Mouse (Mus musculus) A20 (cell line): ENCODE data around the gene Fam155a.
"Not testable (repeated sequence)": the region's sequence is repeated elsewhere in the genome, so short reads cannot be mapped to it uniquely, and the experiment has no call there.

Experiments
- DNase-seq: peaks from one replicate; pipeline ENCODE4 v3.0.0-alpha.2; 2011; ENCODE audit warnings: low read depth, low spot score

Fam155a gene

DNA sequence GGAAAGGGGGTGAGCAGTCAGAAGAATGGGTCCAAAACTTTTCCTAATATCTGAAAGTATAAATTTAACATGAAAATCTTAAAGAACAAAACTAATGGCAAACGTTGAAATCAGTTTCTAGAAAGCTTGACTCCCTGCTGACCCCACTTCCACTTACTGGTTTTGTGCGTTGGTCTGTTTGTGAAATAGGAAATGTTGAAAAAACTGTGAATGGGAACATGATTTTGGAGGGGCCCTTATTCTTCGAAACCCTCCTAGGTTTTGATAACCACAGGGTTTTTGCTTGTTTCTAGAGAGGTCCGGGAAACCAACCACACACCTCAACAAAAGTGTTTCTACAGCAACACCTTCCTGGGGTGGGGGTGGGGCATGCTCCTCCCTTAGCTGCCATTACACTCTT, 368.6 kb downstream of the Fam155a start:
- DNase-seq: no peak

DNA sequence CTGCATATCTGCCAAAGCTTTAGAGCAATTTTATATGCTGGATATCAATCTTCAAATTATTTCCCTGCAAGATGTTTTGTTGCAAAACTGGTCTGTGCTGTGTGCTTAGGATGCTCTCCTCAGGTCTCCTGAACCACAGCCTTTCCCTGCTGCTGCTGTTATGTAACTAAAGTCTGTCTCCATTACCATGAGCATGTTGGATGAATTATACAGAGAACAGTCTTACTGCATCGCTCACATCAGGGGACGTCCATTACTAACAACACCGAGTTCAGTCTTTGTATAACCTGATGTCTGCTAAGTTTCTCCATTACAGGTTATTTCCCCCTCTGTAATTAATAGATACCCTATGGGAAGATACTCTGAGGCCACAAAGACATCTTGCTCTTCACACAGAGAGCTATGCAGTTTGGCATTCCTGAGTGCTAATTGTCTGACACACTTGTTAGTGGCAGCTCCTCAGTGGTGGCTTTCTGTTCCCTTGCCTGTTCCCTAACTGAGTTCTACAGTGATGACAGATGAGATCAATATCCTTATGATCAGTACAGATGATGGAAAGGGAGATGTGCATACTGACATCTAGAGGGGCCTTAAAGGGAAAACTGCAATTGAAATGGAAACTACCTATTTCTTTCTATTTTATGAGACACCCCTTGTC, 372.2 kb downstream of the Fam155a start:
- no peak for DNase-seq

DNA sequence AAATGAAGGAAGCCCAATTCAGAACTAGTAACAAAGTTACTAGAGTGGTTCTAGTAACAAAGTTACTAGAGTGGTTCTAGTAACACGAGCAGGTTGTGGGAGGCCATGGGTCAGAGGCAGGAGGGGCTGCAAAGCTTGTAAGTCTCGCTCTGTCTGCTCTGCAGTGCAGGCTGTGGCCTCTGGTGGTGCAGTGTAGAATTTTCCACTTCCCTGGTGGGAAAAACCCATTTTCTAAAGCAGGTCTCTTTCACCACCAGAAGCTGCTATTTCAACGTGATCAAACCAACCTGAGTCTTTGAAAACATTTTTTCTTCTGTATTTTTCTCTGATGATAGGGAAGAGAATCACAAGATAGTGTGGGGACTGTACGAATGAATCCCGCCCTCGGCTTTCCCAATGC, 372.9 kb downstream of the Fam155a start:
- no peak for DNase-seq

DNA sequence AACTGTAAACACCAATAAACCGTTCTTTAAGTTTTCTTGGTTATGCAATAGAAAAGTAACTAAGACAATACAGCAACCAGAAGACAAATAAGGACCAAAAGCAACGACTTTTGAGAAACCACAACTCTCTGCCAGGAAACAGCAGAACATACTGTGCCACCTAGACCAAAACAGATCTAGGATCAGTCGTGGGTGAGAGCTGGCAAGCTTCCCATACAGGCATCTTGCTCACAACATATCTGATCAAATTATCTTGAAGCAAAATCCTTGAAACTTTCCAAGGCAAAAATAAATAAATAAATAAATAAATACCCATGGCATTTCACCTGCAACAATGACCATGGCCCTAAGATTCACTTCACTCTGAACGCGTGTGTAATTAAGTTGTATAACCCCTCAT, 376.3 kb downstream of the Fam155a start:
- DNase-seq: no peak

DNA sequence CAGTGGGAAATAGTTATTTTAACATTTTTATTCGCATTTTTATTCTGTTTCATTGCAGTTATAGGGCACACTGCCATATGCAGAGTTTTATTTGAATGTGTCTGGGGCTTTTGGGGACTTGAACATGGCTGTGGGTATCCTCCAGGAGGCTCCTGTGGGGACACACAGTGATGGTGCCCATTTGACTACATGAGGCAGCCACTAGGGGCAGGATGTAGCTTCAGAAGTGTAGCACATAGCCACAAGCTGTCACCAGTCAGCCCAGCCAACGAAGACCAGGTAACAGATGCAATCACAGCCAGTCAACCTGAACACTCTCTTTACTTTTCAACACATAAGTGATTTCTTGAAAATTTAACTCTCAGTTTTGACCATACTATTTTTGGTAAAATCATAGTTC, 377.7 kb downstream of the Fam155a start:
- DNase-seq: no peak

DNA sequence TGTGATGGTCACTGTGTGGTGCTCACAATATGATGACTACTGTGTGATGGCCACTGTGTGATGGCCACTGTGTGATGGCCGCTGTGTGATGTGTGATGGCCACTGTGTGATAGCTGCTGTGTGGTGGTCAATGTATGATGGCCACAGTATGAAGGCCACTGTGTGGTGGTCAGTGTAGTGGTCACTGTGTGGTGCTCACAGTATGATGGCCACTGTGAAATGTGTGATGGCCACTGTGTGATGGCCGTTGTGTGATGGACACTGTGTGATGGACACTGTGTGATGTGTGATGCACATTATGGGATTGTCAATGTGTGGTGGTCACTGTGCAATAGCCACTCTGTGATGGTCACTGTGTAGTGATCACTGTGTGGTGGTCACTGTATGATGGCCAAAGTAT, 380.7 kb downstream of the Fam155a start:
- DNase-seq: not testable (repeated sequence)

DNA sequence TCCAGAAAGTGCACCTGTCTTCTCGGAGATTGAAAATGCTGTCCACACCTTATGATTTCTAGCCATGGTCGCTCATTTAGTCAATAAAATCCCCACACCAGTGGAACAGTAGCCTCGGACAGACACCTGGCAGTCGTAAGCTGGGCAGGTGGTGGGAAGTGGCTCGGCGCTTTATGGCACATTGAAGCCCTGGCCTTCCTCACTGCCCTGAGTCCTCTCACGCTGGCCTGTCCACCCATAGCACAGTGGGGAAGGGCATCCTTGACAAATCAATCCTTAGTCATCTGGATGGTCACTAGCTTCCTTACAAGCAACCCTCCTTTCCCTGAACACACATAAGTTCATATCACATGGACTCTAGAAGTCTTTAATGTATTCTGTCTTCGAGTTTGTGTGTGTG, 401.8 kb downstream of the Fam155a start:
- no peak for DNase-seq

DNA sequence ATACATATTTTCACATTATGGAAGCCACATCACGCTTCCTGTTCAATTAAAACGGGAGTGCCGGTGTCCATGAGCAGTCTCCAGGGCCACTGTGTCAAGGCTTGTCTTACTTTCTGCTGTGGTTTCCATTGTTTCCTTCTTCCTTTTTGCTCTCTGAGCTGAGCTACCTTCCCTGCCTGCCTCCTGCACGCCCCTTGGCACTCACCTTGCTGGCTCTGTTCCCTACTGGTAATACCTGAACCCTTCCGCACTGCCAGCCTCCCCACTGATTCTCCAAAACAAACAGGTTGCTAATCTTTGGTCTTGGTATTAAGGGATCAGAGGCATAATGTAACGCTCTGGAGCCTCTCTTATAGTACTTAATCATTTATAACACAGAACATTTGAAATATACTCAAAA, 403.2 kb downstream of the Fam155a start:
- DNase-seq: no peak

DNA sequence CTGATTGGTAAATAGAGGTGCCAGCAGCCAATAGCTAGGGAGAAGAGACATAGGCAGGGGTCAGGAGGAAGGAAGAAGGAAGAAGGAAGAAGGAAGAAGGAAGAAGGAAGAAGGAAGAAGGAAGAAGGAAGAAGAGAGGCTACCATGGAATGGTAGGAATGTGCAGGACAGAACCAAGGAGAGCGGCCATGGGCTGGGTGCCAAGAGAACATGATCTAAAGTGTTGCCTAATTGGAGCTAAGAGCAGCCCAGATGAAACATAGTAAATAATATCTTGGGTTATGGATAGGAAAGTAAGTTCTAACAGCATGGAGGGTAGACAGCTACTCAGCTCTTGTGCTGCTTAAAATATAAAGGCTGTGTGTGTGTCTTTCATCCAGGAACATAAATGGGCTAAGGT, 405.6 kb downstream of the Fam155a start:
- DNase-seq: no peak

DNA sequence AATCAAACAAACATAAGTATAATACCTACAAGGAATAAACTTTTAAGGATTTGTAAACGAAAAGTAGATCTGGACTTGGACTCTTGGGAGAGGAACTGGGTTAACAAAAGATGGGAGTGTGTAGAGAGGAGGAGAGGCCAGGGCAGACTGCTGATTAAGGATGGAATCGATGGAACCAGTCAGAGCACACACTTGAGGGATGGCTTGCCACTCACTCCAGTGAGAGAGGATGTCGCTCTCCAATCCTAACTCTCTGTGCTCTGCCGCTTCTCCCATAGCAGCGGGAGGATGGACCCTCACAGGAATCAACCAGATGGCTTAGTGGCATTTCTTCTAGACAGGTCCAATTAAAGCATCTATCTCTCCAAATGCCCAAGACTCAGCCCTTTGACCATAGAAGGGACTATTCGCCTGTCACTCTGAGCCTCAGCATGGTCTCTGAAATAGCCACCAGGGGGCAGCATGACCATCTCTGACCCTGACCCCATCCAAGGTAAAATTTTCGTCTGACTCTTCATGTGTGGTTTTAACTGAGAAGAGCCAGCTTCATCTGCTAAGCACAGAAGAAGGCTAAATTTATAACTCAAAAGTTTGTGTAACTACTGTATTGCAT, 422.3 kb downstream of the Fam155a start:
- peak; percentile 1 for DNase-seq

DNA sequence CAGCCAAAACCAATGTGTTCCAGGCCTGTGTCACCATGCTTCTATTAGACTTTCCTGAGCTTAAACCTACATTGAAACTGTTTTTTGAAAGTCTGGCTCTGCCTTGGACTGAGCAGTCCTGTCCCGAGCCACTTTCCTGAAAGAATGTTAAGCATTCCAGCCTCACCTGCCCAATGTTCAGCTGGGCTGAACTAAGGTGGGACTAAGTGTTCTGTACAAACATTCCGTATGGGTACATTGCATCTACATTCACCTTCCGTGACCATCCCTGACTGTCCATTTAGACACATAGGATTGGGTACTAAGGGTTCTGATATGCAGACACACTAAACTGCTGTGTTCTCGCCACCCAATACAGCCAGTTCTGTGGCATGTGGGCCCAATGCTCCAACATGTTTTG, 423.8 kb downstream of the Fam155a start:
- DNase-seq: no peak

DNA sequence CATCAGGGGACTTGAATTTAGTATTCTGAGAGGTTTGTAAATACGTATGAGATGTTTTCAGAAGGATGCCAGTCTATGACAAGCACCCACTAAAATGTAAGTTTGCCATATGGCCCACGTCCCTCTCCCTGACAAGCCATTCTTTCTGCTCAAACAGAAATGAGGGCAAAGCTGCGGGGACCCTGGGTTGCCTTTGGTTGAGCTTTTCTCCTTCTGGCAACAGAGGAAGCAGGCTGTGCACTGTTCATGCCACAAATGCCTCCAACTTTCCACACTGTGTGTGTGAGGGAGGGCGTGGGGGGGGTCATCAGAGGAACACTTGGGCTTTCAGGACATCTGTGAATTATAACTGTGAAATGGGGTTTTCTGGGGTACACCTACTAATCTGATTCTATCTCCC, 426.8 kb downstream of the Fam155a start:
- DNase-seq: no peak

DNA sequence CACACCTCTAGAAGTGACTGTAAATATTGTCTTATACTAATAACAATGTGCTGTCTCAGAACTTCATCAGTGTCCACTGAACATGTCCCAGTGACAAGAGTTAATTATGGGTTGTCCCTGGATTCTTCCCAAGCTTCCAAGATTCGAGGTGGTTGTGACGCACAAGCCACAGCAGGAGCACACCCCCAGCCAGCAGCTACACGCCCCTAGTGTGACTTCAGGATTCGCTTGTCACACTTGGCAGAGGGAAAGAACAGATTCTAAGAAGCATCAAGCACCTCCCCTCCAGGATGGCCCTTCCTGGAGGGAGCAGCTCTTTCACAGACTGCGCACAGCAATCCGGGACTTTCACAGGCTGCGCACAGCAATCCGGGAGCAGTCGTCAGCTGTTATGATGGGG, 428.0 kb downstream of the Fam155a start:
- no peak for DNase-seq

DNA sequence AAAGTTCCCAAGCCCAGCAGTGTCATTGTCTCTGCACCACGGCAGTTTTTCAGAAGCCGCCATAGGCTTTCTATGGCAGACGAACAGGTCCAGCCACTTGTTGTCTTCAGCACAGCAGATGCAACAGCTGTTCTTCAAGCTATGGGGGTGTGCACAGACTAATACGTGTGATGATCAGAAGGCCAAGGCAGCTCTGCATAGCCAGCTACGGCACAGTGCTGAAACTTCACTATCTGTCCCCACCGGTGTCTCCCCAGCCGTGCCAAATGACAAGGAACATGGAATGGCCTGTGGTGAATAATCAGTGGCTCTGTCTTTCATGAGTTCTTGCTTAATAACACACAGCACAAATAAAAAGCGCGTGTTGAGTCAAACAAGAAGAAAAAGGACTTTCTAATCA, 428.4 kb downstream of the Fam155a start:
- no peak for DNase-seq

DNA sequence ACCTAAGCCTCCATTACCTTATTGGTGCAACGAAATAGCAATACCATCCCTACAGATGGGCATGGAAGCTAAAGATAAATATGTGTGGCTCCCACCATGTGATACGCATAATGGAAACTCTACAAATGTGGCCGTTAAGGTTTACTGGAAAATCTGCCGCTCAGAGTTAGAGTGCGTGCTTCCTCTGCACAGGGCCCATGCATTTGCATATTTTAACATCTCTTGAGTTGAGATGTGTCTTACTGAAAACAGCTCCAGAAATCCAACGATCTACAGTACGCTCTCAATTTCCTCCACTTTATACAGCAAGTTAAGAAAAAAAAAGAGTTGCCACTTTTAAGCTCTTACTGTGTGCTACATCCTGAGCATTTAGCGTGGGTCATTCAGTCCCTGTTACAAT, 433.1 kb downstream of the Fam155a start:
- no peak for DNase-seq

DNA sequence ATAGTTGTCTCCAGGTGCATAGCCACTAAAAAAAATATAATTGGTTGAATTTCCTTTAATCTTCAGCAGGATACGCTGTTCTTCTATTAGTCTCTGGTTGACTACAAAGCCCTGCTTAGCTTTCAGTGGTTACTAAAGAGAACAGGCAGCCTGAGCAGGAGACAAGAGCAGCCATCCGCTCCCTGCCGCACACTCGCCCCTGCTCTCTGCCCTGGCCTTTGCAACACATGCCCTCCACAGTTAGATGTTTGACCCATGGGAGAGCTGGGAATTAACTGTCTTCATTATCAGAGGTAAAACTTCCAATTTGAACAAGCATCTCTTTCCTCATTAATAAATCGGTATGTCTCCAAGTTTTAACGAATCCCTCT, 435.0 kb downstream of the Fam155a start:
- no peak for DNase-seq

DNA sequence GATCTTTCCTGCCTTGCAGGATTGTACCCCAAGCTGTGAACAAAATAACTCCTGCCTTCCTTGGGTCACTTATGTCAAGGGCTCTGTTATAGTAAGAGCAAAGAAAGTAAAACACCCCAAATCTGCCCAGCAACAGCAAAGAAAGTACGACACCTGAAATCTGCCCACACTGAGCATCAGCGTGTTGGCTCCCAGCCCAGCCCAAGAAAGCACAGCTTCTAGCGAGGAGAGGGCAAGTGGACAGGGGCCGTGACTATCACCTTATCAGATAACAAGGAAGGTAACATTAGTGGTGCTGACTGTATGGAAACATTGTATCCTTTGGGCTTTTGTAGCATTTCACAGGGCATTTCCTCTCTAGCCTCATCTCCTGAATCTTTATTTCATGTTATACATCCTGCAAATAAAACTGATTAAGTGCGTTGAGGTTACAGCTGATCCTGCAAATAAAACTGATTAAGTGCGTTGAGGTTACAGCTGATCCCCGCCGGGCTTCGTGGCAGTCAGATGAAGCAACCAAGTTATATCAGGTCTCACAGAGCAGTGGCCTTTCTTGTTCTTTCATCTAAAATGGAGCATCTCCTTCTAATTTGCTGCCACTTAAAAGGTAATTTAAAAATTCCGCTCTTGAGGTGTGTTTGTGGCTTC, 435.6 kb downstream of the Fam155a start:
- no peak for DNase-seq

DNA sequence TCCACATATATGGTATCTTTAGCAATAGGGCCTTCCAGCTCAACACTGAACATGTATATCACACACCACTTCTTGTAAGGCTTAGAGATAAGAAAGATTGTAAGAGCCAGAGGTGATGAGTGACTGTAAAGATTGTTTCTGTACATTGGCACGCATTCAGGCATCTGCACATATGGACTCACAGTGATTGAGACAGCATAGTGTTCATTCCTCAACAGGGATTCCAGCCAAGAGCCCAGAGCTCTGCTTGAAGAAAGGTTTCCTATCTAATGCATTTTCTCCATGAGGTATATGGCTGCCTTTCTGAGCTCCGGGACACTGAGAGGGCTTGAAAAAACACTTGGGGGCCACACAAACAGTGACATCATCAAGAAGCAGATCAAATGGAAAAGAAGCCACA, 438.2 kb downstream of the Fam155a start:
- no peak for DNase-seq

DNA sequence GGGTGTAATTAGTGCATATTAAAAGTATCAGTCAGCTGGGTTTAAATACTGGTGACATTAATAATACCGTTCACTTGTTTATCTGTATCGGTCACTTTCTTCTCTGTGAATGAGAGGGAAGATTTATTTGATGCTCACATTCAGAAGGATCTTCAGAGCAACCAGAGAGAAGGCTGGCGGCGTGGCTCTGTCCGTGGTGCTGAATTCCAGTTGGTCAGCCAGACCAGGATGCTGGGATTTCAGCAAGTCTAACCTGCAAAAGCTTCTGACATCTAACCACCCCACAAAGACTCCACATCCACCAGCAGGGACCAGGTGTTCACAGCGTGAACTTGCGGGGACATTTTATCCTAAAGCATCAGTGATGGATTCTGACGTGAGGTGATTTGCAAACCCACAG, 461.5 kb downstream of the Fam155a start:
- no peak for DNase-seq

DNA sequence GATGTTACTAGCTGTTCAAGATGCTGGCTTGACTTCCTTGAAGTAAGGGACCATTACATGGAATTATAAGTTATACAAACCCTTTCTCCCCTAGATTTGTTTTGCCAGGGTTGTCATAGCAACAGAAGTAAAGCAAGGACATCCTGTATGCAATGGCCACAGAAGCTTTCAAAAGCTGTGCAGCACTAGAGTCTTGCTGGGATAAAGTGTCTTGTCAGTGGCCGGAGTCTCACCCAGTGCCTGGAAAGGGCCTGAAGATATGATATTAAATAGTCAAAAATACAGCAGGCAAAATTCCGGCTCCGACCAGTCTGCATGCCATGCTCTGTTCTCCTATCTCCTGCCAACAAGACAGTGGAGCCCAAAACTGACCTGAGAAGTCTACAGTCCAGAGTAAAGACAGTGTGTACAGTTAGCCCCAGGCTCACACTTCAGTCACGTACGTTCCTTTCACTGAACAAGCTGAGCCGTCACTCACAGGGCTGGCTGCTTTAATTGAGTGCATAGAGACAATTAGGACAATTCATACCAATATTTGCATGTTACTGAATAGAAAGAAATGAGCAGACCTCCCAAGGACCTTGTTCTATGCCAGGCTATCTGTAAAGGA, 467.3 kb downstream of the Fam155a start:
- no peak for DNase-seq

DNA sequence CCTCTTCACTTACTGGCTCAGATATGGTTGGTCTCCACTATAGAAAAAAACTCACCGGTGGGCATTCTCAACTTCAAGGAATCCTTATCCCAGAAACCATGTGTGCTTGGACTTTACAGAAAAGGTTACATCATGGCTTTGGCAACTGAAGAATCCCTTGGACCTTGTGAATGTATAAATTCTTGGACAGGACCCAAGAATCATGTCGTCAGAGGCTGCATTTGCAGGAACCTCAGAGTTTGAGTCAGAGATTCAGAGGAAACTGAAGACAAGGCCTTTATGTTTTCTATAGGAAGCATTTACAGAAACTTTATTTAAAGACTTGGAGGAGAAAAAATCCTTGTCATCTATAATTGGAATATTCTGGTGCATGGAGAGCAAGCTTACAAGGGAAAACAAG, 475.9 kb downstream of the Fam155a start:
- no peak for DNase-seq

DNA sequence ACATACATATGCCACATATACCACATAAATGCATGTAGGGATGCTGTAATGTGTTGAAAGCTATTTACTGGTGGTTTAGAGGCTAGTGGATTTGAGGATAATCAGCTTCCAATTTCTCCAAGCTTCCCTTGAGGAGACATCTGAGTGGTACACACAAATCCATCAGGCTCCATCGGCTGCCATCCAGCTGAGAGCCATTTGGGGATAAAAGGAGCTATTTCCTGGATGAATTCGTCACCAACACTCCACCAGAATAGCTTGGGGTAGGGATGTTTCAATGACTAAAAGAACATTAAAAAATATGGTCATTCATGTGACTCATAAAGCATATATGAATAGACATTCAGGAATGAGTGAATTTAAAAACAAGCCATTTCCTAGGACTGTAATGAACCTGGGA, 478.4 kb downstream of the Fam155a start:
- DNase-seq: no peak
